Mouse (Mus musculus): Measurements from ENCODE around the gene Ccdc175.

DNA sequence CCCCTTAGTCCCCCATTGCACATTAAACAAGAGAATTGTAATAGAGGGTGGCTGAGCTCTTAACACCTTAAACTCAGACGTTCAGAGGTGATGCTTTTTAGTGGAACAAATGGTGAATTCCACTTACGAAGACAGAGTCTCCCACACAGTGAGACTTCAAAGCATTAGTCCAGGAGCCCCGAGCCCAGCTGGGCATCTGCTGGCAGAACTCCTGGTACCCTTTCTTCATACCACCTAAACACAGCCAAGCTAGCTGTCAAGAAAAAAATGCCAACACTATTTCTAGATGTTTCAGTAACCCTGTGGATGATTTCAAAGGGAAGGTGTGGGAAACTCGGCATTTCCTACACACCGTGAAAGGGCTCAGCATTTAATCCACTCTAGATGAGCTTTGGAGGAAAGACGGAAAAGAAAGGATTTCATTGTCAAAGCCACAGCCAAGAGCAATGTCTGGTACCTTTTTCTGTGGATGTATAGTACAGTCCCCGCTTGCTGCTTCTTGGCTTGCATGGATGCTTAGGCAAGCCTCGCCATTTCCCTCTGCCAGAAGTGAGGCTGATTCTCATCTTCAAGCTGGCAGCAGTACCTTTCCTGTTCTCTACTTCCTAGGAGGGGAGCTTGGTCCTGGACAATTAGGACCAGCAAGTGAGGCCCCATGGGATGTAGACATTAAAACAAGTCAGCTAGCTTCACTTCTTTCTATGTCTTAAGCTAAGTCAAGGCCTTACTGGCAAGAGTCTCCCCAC is 44.8 kb upstream of the Ccdc175 start:
- no peak for TF ChIP-seq POLR2A (IDR thresholded peaks at IDR 0.05; ENCODE audit: low read depth, low read length)
- TF ChIP-seq CTCF (IDR thresholded peaks at IDR 0.05; ENCODE audit: borderline replicate concordance, insufficient read depth, low read length), result no peak

Data from embryonic fibroblast, embryonic 13.5 days (primary cell).